Mouse (Mus musculus) heart, adult 2 months (tissue): ENCODE results near the gene Zic4.

Source experiments
- CTCF ChIP-seq: fragments of 200-600 bp; IDR thresholded peaks from 2 replicates; pipeline ENCODE4 v1.8.1; 2022; ENCODE audit warnings: antibody characterized with exemption, mild to moderate bottlenecking, moderate library complexity
- POLR2A ChIP-seq: fragments of 200-500 bp; IDR thresholded peaks from 2 replicates; pipeline ENCODE4 v1.6.1; 2011; ENCODE audit warnings: mild to moderate bottlenecking, low read depth, low read length, control low read depth; ENCODE audit not compliant: insufficient read depth

DNA sequence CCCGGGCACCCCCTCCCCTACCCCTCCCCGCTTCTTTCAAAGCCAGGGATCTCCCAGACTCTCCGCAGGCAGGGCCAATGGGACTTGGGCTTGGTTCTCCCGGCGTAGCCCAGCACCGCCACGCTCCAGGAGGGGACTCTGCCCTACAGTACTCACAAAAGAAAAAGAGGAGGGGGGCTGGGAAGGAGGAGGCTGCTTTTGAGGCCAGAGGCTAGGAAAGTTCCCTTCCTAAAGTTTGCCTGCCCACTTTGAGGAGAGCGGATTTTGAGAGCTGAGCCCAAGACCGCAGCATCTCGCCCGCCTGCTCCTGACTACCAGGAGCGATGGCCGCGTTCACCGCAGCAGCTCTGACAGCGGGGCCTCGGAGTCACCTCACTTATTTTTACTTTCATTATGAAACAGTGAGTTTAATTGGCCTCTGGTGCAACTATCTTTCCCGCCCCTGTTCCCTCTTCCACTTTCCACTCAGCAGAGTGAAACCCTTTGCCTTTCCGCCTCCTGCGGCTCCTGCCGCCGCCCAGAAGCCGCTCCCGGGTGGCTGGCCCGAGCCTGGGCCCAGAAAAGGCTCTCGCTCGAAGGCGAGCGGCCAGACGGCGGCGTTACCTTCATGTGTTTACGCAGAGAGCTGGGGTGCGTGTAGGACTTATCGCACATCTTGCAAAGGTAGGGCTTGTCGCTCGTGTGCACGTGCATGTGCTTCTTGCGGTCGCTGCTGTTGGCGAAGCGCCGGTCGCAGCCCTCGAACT lies at the start of gene Zic4:
- no peak for TF ChIP-seq CTCF
- TF ChIP-seq POLR2A = no peak
